Mouse (Mus musculus) forelimb bud, embryonic 11.5 days (tissue): ENCODE measurements at regions not wholly inside any gene's neighbourhood (a gene's known extent, or its start where the extent isn't known, plus 50 kb on each side); places are given as distances from the start of the nearest gene placed in this dataset.

Source experiments
- DNase-seq: peaks from one replicate; pipeline ENCODE4 v3.0.0-alpha.2; 2012; ENCODE audit warnings: low read depth, low spot score

GRCm38 (mm10) chrX:15913795-15914500, 608.7 kb upstream of the Cypt1 start:
- DNase-seq = peak; percentile 2
